Mouse (Mus musculus) neural tube, embryonic 13.5 days (tissue): ENCODE measurements around the gene Hdgf. TPM values are rescaled to one million over a fixed set of nuclear protein-coding genes. Genes with fewer than 3 reads are reported as not detected.

Experiments used
- ATAC-seq: fragments of 200-750 bp; cut with Nextera tagmentation; 2 replicates; pipeline ENCODE4 v1.8.0; 2017; ENCODE audit warnings: low read depth, mild to moderate bottlenecking, moderate TSS enrichment, moderate library complexity
- H3K27ac ChIP-seq: fragments of 300-500 bp; sonication (generic); replicated peaks from 2 replicates; pipeline ENCODE4 v1.5.1; 2015; ENCODE audit warnings: moderate library complexity, mild to moderate bottlenecking, inconsistent platforms
- H3K27me3 ChIP-seq: fragments of 300-500 bp; sonication (generic); 2 replicates; pipeline ENCODE4 v1.6.1; 2015; ENCODE audit warnings: mild to moderate bottlenecking, inconsistent platforms
- H3K36me3 ChIP-seq: fragments of 300-500 bp; sonication (generic); 2 replicates; pipeline ENCODE4 v1.6.1; 2015; ENCODE audit warnings: mild to moderate bottlenecking, inconsistent platforms
- H3K4me1 ChIP-seq: fragments of 300-500 bp; sonication (generic); replicated peaks from 2 replicates; pipeline ENCODE4 v1.6.1; 2015; ENCODE audit warnings: inconsistent platforms
- H3K4me2 ChIP-seq: fragments of 300-500 bp; sonication (generic); 2 replicates; pipeline ENCODE4 v1.6.1; 2015; ENCODE audit warnings: inconsistent platforms, mild to moderate bottlenecking, moderate library complexity
- H3K4me3 ChIP-seq: fragments of 300-500 bp; sonication (generic); 2 replicates; pipeline ENCODE4 v1.5.1; 2015; ENCODE audit warnings: mild to moderate bottlenecking, inconsistent platforms
- H3K9ac ChIP-seq: fragments of 300-500 bp; sonication (generic); 2 replicates; pipeline ENCODE4 v1.6.1; 2015; ENCODE audit warnings: moderate library complexity, mild to moderate bottlenecking, inconsistent platforms
- H3K9me3 ChIP-seq: fragments of 300-500 bp; sonication (generic); 2 replicates; pipeline ENCODE4 v1.6.1; 2016; ENCODE audit warnings: inconsistent platforms
- WGBS: fragments of 180-500 bp; shearing (Covaris S2); methylation state at CpG from one replicate; pipeline ENCODE4 v1.1.7; 2015; 5-methylcytosine and 5-hydroxymethylcytosine counted together
- polyA plus RNA-seq: library from polyadenylated mRNA; unstranded; fragments of >200 nt; fragmentation: Nextera tagmentation; extraction: Ambion mirVana; gene quantifications from 2 replicates; pipeline ENCODE4 v1.2.1, GENCODE M21; 2015

The Hdgf gene
- polyA plus RNA-seq, 1 experiment from 2014 or later, result 186 TPM

- H3K4me1 ChIP-seq, result peaks cover 50% of the 10 kb centered on the region
These were observed 28.4 kb downstream of the Hdgf start for GRCm38 (mm10) chr3:87934501-87934900.

GRCm38 (mm10) chr3:87935201-87935600 lies 29.1 kb downstream of the Hdgf start:
- ATAC-seq, result no peak
- no peak overlapping the region for H3K4me2 ChIP-seq
- peaks cover 49% of the 10 kb centered on the region for H3K4me1 ChIP-seq
- H3K27me3 ChIP-seq, result no peaks in the 10 kb centered on the region
- no peak overlapping the region for H3K4me3 ChIP-seq
- no peak overlapping the region for H3K9ac ChIP-seq
- H3K27ac ChIP-seq, result no peak overlapping the region
- WGBS, result 78% methylated on average over 4 of the region's 4 CpGs
- no peaks in the 10 kb centered on the region for H3K9me3 ChIP-seq
- peaks cover 70% of the 10 kb centered on the region for H3K36me3 ChIP-seq

More at GRCm38 (mm10) chr3:87934501-87934900, 28.4 kb downstream of the Hdgf start:
- peak overlapping the region; percentile 31; the same call in 1 of the 2 replicates for H3K9ac ChIP-seq
- no peak overlapping the region for H3K4me3 ChIP-seq
- 68% methylated on average over 4 of the region's 4 CpGs for WGBS
- H3K27me3 ChIP-seq, result no peaks in the 10 kb centered on the region
- no peaks in the 10 kb centered on the region for H3K9me3 ChIP-seq
- H3K36me3 ChIP-seq, result peaks cover 63% of the 10 kb centered on the region
- no peak overlapping the region for H3K27ac ChIP-seq
- H3K4me2 ChIP-seq, result no peak overlapping the region
- ATAC-seq, result no peak

- Histone ChIP-seq H3K4me3 (no peak overlapping the region), H3K9me3 (no peaks in the 10 kb centered on the region), H3K27ac (no peak overlapping the region), H3K36me3 (peaks cover 74% of the 10 kb centered on the region), H3K27me3 (no peaks in the 10 kb centered on the region), H3K9ac (peak overlapping the region; percentile 45; the same call in 1 of the 2 replicates), H3K4me1 (peaks cover 48% of the 10 kb centered on the region), H3K4me2 (peak overlapping the region; percentile 1; the same call in 1 of the 2 replicates)
- WGBS, result 92% methylated on average over 2 of the region's 2 CpGs
- peak; percentile 42; the same call in 1 of the 2 replicates for ATAC-seq
These were observed 29.7 kb downstream of the Hdgf start for GRCm38 (mm10) chr3:87935776-87936175.

GRCm38 (mm10) chr3:87940611-87941010 lies 34.5 kb downstream of the Hdgf start:
- no peaks in the 10 kb centered on the region for H3K9me3 ChIP-seq
- H3K9ac ChIP-seq, result no peak overlapping the region
- WGBS, result 53% methylated on average over 5 of the region's 5 CpGs
- no peak overlapping the region for H3K4me2 ChIP-seq
- no peaks in the 10 kb centered on the region for H3K27me3 ChIP-seq
- ATAC-seq, result no peak
- H3K36me3 ChIP-seq, result peaks cover 68% of the 10 kb centered on the region
- no peak overlapping the region for H3K4me3 ChIP-seq
- no peak overlapping the region for H3K27ac ChIP-seq
- H3K4me1 ChIP-seq, result peaks cover 21% of the 10 kb centered on the region

- WGBS, result 94% methylated on average over 2 of the region's 2 CpGs
- Histone ChIP-seq H3K36me3 (peaks cover 53% of the 10 kb centered on the region), H3K9me3 (no peaks in the 10 kb centered on the region), H3K4me1 (peaks cover 32% of the 10 kb centered on the region), H3K4me3 (no peak overlapping the region), H3K27ac (no peak overlapping the region), H3K27me3 (no peaks in the 10 kb centered on the region), H3K4me2 (no peak overlapping the region), H3K9ac (no peak overlapping the region)
- no peak for ATAC-seq
These were observed 36.4 kb downstream of the Hdgf start for GRCm38 (mm10) chr3:87942471-87942870.

- no peaks in the 10 kb centered on the region for H3K27me3 ChIP-seq
- no peaks in the 10 kb centered on the region for H3K9me3 ChIP-seq
- H3K4me2 ChIP-seq, result no peak overlapping the region
- no peak overlapping the region for H3K27ac ChIP-seq
- no peak for ATAC-seq
- H3K9ac ChIP-seq, result no peak overlapping the region
- peaks cover 42% of the 10 kb centered on the region for H3K36me3 ChIP-seq
- 79% methylated on average over 7 of the region's 7 CpGs for WGBS
- peaks cover 43% of the 10 kb centered on the region for H3K4me1 ChIP-seq
- no peak overlapping the region for H3K4me3 ChIP-seq
These were observed 37.5 kb downstream of the Hdgf start for GRCm38 (mm10) chr3:87943586-87943985.

GRCm38 (mm10) chr3:87944838-87945600 lies 38.9 kb downstream of the Hdgf start:
- H3K9me3 ChIP-seq, result no peaks in the 10 kb centered on the region
- H3K36me3 ChIP-seq, result peaks cover 28% of the 10 kb centered on the region
- peaks cover 58% of the 10 kb centered on the region for H3K4me1 ChIP-seq
- WGBS, result 3% methylated on average over 4 of the region's 4 CpGs
- no peak overlapping the region for H3K9ac ChIP-seq
- H3K27ac ChIP-seq, result peak overlapping the region; percentile 30; the same call in 1 of the 2 replicates
- no peaks in the 10 kb centered on the region for H3K27me3 ChIP-seq
- H3K4me2 ChIP-seq, result no peak overlapping the region
- peak; percentile 36 for ATAC-seq
- H3K4me3 ChIP-seq, result no peak overlapping the region

GRCm38 (mm10) chr3:87945781-87946540 lies 39.8 kb downstream of the Hdgf start:
- no peaks in the 10 kb centered on the region for H3K9me3 ChIP-seq
- peaks cover 65% of the 10 kb centered on the region for H3K4me1 ChIP-seq
- no peak overlapping the region for H3K4me3 ChIP-seq
- H3K4me2 ChIP-seq, result no peak overlapping the region
- no peaks in the 10 kb centered on the region for H3K27me3 ChIP-seq
- ATAC-seq, result no peak
- peaks cover 20% of the 10 kb centered on the region for H3K36me3 ChIP-seq
- H3K27ac ChIP-seq, result peak overlapping the region; percentile 49
- WGBS, result 13% methylated on average over 12 of the region's 12 CpGs
- peak overlapping the region; percentile 18; the same call in 1 of the 2 replicates for H3K9ac ChIP-seq

GRCm38 (mm10) chr3:87946541-87946860 lies 40.4 kb downstream of the Hdgf start:
- peaks cover 69% of the 10 kb centered on the region for H3K4me1 ChIP-seq
- no peak overlapping the region for H3K4me2 ChIP-seq
- no peaks in the 10 kb centered on the region for H3K27me3 ChIP-seq
- H3K27ac ChIP-seq, result peak overlapping the region; percentile 49
- WGBS, result 22% methylated on average over 1 of the region's 1 CpGs
- H3K36me3 ChIP-seq, result peaks cover 15% of the 10 kb centered on the region
- H3K4me3 ChIP-seq, result no peak overlapping the region
- H3K9me3 ChIP-seq, result no peaks in the 10 kb centered on the region
- H3K9ac ChIP-seq, result 0 out of 2 replicates have a peak overlapping the region, but pooled peaks have one; percentile 18
- no peak for ATAC-seq

- no peaks in the 10 kb centered on the region for H3K27me3 ChIP-seq
- peaks cover 76% of the 10 kb centered on the region for H3K4me1 ChIP-seq
- peak overlapping the region; percentile 68 for H3K4me2 ChIP-seq
- H3K9me3 ChIP-seq, result no peaks in the 10 kb centered on the region
- peaks cover 8% of the 10 kb centered on the region; the same call in 1 of the 2 replicates for H3K36me3 ChIP-seq
- peak overlapping the region; percentile 70 for H3K9ac ChIP-seq
- H3K27ac ChIP-seq, result peak overlapping the region; percentile 49
- peak overlapping the region; percentile 40 for H3K4me3 ChIP-seq
- ATAC-seq, result no peak
- 4% methylated on average over 26 of the region's 26 CpGs for WGBS
These were observed 41.1 kb downstream of the Hdgf start for GRCm38 (mm10) chr3:87947056-87947810.

GRCm38 (mm10) chr3:87947811-87948199 lies 41.7 kb downstream of the Hdgf start:
- peaks cover 82% of the 10 kb centered on the region for H3K4me1 ChIP-seq

More at GRCm38 (mm10) chr3:87947811-87948199, 41.7 kb downstream of the Hdgf start:
- Histone ChIP-seq H3K9me3 (no peaks in the 10 kb centered on the region), H3K27ac (peak overlapping the region; percentile 42; the same call in 1 of the 2 replicates), H3K4me3 (peak overlapping the region; percentile 40), H3K9ac (peak overlapping the region; percentile 70), H3K27me3 (no peaks in the 10 kb centered on the region), H3K36me3 (peaks cover 3% of the 10 kb centered on the region; the same call in 1 of the 2 replicates), H3K4me2 (peak overlapping the region; percentile 68)
- 0 out of 2 replicates have a peak, but pooled peaks have one; percentile 11 for ATAC-seq
- under 1% methylated on average over 17 of the region's 17 CpGs for WGBS
